Mouse (Mus musculus): Measurements from ENCODE around the gene Galnt2. TPM values are rescaled to one million over a fixed set of nuclear protein-coding genes. Genes with fewer than 3 reads are reported as not detected.

Gene Galnt2
- polyA plus RNA-seq, 1 experiment from 2014 or later: 77.9 TPM

DNA sequence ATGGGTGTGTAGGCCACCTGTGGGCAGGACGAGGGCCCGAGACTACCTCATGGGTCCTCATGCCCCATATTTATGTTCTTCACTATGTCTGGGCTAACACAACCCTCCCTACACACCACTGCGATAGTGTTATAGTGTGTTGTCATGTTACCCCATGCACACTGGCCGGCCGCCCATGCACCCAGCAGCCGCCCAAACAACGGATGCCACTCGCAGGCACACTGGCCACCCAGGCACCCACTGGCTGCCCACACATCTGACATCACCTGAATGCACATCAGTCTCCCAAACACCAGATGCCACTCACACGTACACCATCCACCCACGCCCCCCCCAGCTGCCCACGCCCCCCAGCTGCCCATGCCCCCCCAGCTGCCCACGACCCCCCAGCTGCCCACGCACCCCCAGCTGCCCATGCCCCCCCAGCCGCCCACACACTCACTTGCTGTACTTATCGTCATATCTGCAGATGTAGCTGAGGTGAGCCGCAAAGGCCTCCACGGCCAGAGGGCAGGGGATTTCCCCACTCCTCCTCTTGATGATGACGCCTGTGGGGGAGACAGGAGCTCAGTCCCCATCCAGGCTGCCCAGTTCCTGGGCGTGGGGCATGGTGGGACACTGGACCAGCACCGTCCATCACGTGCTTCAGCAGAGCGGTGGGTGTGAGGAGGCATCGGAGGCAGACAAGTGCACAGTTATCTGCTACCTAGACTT lies 140.4 kb downstream of the Galnt2 start:
- no peaks in the 10 kb centered on the region for H3K9me3 ChIP-seq (replicated peaks)
- no peak overlapping the region for H3K4me3 ChIP-seq
- no peaks in the 10 kb centered on the region for H3K36me3 ChIP-seq
- 87% methylated on average over 23 of the region's 23 CpGs for WGBS
- H3K4me2 ChIP-seq: no peak overlapping the region
- H3K4me1 ChIP-seq (replicated peaks): peaks cover 19% of the 10 kb centered on the region
- no peak for ATAC-seq (ENCODE audit: insufficient number of reproducible peaks, low FRiP score)
- H3K9ac ChIP-seq: no peak overlapping the region
- H3K27ac ChIP-seq (ENCODE audit: poor library complexity, severe bottlenecking): no peak overlapping the region
- no peaks in the 10 kb centered on the region for H3K27me3 ChIP-seq (replicated peaks)

DNA sequence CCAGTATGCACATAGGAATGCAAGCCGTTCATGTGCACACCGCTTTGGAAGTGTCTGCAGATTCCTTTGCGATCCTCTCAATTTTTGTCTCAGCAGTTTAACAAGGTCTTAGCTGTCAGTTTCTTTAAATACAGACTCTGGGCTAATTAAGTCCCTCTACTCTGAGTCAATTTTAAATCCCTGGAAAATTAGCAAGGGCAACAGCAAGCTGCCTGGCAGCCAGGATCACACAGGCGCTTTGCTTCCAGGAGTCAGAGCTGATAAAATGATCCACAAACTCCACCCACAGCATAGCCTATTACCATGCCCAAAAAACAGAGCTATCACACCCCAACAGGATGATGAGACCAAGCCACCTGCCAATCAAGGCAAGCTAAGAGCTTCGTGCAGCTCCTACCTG lies 142.6 kb downstream of the Galnt2 start:
- WGBS: 83% methylated on average over 5 of the region's 5 CpGs
- H3K27ac ChIP-seq (ENCODE audit: poor library complexity, severe bottlenecking): no peak overlapping the region
- H3K9ac ChIP-seq: no peak overlapping the region
- no peaks in the 10 kb centered on the region for H3K36me3 ChIP-seq
- no peaks in the 10 kb centered on the region; the same call in 1 of the 2 replicates for H3K9me3 ChIP-seq (replicated peaks)
- no peak overlapping the region for H3K4me3 ChIP-seq
- H3K4me2 ChIP-seq: no peak overlapping the region
- no peaks in the 10 kb centered on the region for H3K27me3 ChIP-seq (replicated peaks)
- peaks cover 13% of the 10 kb centered on the region for H3K4me1 ChIP-seq (replicated peaks)
- ATAC-seq (ENCODE audit: insufficient number of reproducible peaks, low FRiP score): no peak

DNA sequence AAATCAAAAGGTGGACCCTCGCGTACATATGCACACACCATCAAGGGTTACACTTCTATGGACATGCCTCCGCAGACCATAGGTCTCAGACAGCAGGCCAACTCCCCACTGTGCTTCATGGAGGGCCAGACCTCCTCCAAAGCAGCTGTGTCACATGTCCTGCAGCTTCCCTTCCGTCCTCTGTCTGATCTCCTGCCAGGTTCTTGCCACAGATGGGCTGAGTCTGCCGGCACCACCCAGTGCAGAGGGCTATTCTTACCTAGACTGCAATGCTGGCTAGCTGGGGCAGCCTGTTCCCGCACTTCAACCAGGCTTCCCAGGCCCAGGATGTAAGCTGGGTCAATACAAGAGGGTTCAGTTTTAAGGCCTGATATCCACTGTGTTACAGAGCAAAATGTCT lies 144.0 kb downstream of the Galnt2 start:
- Histone ChIP-seq H3K27ac (ENCODE audit: poor library complexity, severe bottlenecking) (no peak overlapping the region), H3K4me1 (replicated peaks) (peaks cover 13% of the 10 kb centered on the region)
- WGBS: 61% methylated on average over 6 of the region's 6 CpGs

DNA sequence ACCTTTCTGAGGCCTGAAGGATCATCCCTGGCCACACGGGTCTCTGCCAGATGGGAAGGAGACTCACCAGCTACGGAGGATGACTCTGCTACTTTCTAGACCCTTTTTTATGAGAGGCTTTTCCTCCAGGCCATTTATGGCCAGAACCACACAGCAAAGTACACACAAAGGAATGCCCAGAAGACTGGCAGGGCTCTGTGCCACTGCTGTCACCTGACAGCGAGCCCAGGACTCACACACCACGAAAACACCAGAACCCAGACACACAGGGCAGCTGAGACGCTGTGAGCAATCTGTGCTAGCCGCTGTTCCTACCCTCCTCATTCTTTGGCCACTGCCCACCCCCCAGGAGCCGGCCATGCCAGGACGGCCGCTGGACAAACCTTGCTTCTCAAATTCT lies 144.5 kb downstream of the Galnt2 start:
- no peak overlapping the region for H3K9ac ChIP-seq
- no peak for ATAC-seq (ENCODE audit: insufficient number of reproducible peaks, low FRiP score)
- no peak overlapping the region for H3K4me3 ChIP-seq
- H3K27me3 ChIP-seq (replicated peaks): no peaks in the 10 kb centered on the region
- no peak overlapping the region for H3K27ac ChIP-seq (ENCODE audit: poor library complexity, severe bottlenecking)
- 82% methylated on average over 9 of the region's 9 CpGs for WGBS
- H3K9me3 ChIP-seq (replicated peaks): no peaks in the 10 kb centered on the region; the same call in 1 of the 2 replicates
- H3K4me1 ChIP-seq (replicated peaks): peaks cover 13% of the 10 kb centered on the region
- no peaks in the 10 kb centered on the region for H3K36me3 ChIP-seq
- no peak overlapping the region for H3K4me2 ChIP-seq

More for the DNA sequence above, 144.0 kb downstream of the Galnt2 start:
- no peaks in the 10 kb centered on the region for H3K36me3 ChIP-seq
- no peak for ATAC-seq (ENCODE audit: insufficient number of reproducible peaks, low FRiP score)
- H3K27me3 ChIP-seq (replicated peaks): no peaks in the 10 kb centered on the region
- no peak overlapping the region for H3K4me2 ChIP-seq
- H3K9me3 ChIP-seq (replicated peaks): no peaks in the 10 kb centered on the region; the same call in 1 of the 2 replicates
- no peak overlapping the region for H3K9ac ChIP-seq
- no peak overlapping the region for H3K4me3 ChIP-seq

DNA sequence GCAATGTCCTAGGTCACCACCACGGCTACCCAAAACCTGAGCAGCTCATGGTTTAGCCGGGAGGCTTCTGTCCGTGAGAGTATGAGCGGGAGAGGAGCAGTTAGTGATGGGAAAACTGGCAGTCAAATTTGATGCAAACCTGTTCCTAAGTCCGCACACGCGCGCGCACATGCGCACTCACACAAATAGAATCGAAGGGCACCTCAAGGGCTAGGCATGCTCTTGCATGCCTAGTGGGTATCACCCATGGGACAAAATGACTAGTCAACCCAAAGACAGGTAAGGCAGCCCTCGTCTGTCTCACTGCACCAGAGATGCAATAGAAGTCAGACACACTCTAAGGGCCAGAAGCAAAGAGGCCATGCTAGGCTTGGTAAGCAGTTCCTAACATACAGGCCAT lies 145.2 kb downstream of the Galnt2 start:
- no peak overlapping the region for H3K4me3 ChIP-seq
- H3K9me3 ChIP-seq (replicated peaks): no peaks in the 10 kb centered on the region; the same call in 1 of the 2 replicates
- H3K27me3 ChIP-seq (replicated peaks): no peaks in the 10 kb centered on the region
- ATAC-seq (ENCODE audit: insufficient number of reproducible peaks, low FRiP score): no peak
- H3K9ac ChIP-seq: no peak overlapping the region
- WGBS: 90% methylated on average over 12 of the region's 12 CpGs
- no peak overlapping the region for H3K27ac ChIP-seq (ENCODE audit: poor library complexity, severe bottlenecking)
- no peaks in the 10 kb centered on the region for H3K36me3 ChIP-seq
- H3K4me2 ChIP-seq: no peak overlapping the region
- peaks cover 13% of the 10 kb centered on the region for H3K4me1 ChIP-seq (replicated peaks)

DNA sequence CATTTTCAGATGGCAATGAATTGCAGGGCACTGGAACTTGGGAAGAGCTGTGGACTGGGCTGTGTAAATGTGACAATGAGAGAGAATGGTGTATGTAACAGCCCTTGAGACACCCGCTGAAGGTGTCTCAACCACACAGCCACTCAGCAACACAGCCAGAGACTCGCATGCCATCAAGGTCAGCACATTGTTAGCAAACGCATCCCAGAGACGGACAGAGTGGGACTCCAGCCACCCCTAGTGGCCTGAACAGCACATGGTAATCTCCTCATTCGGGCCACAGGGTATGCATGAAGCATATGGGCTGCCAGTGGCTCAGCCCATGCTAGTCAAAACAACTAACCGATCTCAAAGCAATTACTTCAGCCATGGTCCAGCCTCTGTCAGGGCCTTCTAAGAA lies 148.1 kb downstream of the Galnt2 start:
- no peaks in the 10 kb centered on the region for H3K36me3 ChIP-seq
- H3K4me2 ChIP-seq: no peak overlapping the region
- no peak overlapping the region for H3K9ac ChIP-seq
- no peak overlapping the region for H3K4me3 ChIP-seq
- H3K9me3 ChIP-seq (replicated peaks): no peaks in the 10 kb centered on the region; the same call in 1 of the 2 replicates
- ATAC-seq (ENCODE audit: insufficient number of reproducible peaks, low FRiP score): no peak
- peaks cover 13% of the 10 kb centered on the region for H3K4me1 ChIP-seq (replicated peaks)
- no peaks in the 10 kb centered on the region for H3K27me3 ChIP-seq (replicated peaks)
- H3K27ac ChIP-seq (ENCODE audit: poor library complexity, severe bottlenecking): no peak overlapping the region
- WGBS: 64% methylated on average over 6 of the region's 6 CpGs

DNA sequence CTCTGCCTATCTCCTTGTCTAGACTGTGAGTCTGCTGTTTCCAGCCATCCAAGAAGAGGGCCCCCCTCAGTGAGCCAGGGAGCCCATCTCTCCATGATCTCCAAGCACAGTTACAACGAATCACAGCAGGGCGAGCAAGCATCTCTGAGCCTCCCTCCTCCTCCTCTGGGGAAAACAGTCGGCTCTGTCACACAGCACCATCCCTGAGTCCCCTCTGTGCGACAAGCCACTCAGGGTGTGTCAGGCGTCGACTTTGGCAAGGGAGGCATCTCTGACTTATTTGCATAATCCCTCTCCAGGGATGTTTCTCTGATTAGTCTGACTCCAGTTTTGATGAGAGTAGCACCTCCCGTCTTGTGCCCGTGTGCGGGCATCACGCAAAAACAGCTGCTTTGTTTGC lies 151.0 kb downstream of the Galnt2 start:
- H3K9ac ChIP-seq: no peak overlapping the region
- ATAC-seq (ENCODE audit: insufficient number of reproducible peaks, low FRiP score): no peak
- H3K36me3 ChIP-seq: no peaks in the 10 kb centered on the region
- no peaks in the 10 kb centered on the region; the same call in 1 of the 2 replicates for H3K9me3 ChIP-seq (replicated peaks)
- no peaks in the 10 kb centered on the region for H3K4me1 ChIP-seq (replicated peaks)
- no peak overlapping the region for H3K27ac ChIP-seq (ENCODE audit: poor library complexity, severe bottlenecking)
- no peaks in the 10 kb centered on the region for H3K27me3 ChIP-seq (replicated peaks)
- no peak overlapping the region for H3K4me3 ChIP-seq
- 57% methylated on average over 10 of the region's 10 CpGs for WGBS
- no peak overlapping the region for H3K4me2 ChIP-seq

- no peaks in the 10 kb centered on the region for H3K4me1 ChIP-seq (replicated peaks)
- H3K27me3 ChIP-seq (replicated peaks): no peaks in the 10 kb centered on the region
- no peak overlapping the region for H3K4me2 ChIP-seq
- WGBS: 91% methylated on average over 19 of the region's 19 CpGs
- no peak overlapping the region for H3K27ac ChIP-seq (ENCODE audit: poor library complexity, severe bottlenecking)
- H3K9me3 ChIP-seq (replicated peaks): no peaks in the 10 kb centered on the region
- no peak overlapping the region for H3K4me3 ChIP-seq
- ATAC-seq (ENCODE audit: insufficient number of reproducible peaks, low FRiP score): no peak
- no peaks in the 10 kb centered on the region for H3K36me3 ChIP-seq
- H3K9ac ChIP-seq: no peak overlapping the region
Measured at GRCm38 (mm10) chr8:124384336-124384735, 153.1 kb downstream of the Galnt2 start.

- Histone ChIP-seq H3K4me1 (replicated peaks) (no peaks in the 10 kb centered on the region), H3K4me3 (no peak overlapping the region), H3K9ac (no peak overlapping the region), H3K4me2 (no peak overlapping the region), H3K27ac (ENCODE audit: poor library complexity, severe bottlenecking) (no peak overlapping the region), H3K36me3 (no peaks in the 10 kb centered on the region), H3K9me3 (replicated peaks) (no peaks in the 10 kb centered on the region), H3K27me3 (replicated peaks) (no peaks in the 10 kb centered on the region)
- ATAC-seq (ENCODE audit: insufficient number of reproducible peaks, low FRiP score): no peak
- 84% methylated on average over 23 of the region's 23 CpGs for WGBS
Measured at GRCm38 (mm10) chr8:124386225-124386899, 155.2 kb downstream of the Galnt2 start.

GRCm38 (mm10) chr8:124389495-124389894 lies 158.3 kb downstream of the Galnt2 start:
- Histone ChIP-seq H3K4me1 (replicated peaks) (no peaks in the 10 kb centered on the region), H3K4me2 (no peak overlapping the region), H3K4me3 (no peak overlapping the region), H3K27me3 (replicated peaks) (no peaks in the 10 kb centered on the region), H3K27ac (ENCODE audit: poor library complexity, severe bottlenecking) (no peak overlapping the region), H3K36me3 (no peaks in the 10 kb centered on the region), H3K9me3 (replicated peaks) (peaks cover 5% of the 10 kb centered on the region; the same call in 1 of the 2 replicates), H3K9ac (no peak overlapping the region)
- WGBS: 82% methylated on average over 11 of the region's 11 CpGs
- no peak for ATAC-seq (ENCODE audit: insufficient number of reproducible peaks, low FRiP score)

GRCm38 (mm10) chr8:124391191-124391590 lies 160.0 kb downstream of the Galnt2 start:
- no peak overlapping the region for H3K4me3 ChIP-seq
- H3K4me1 ChIP-seq (replicated peaks): no peaks in the 10 kb centered on the region
- H3K36me3 ChIP-seq: no peaks in the 10 kb centered on the region
- H3K27me3 ChIP-seq (replicated peaks): no peaks in the 10 kb centered on the region
- no peak overlapping the region for H3K9ac ChIP-seq
- no peak overlapping the region for H3K27ac ChIP-seq (ENCODE audit: poor library complexity, severe bottlenecking)
- WGBS: 86% methylated on average over 7 of the region's 7 CpGs
- no peak overlapping the region for H3K4me2 ChIP-seq
- no peak for ATAC-seq (ENCODE audit: insufficient number of reproducible peaks, low FRiP score)
- H3K9me3 ChIP-seq (replicated peaks): peaks cover 5% of the 10 kb centered on the region; the same call in 1 of the 2 replicates
